Mouse (Mus musculus): ENCODE results near the gene Ccdc184. TPM values are rescaled to one million over a fixed set of nuclear protein-coding genes. Genes with fewer than 3 reads are reported as not detected.
A peak's percentile ranks its signal among the peaks of the same experiment; 100 is the strongest.

Gene Ccdc184
- polyA plus RNA-seq, 1 experiment from 2014 or later: 12.2 TPM

GRCm38 (mm10) chr15:98161026-98161805, 5.7 kb upstream of the Ccdc184 start:
- H3K27me3 ChIP-seq (ENCODE audit: insufficient read depth, poor library complexity, severe bottlenecking): peaks cover 13% of the 10 kb centered on the region
- peaks cover 21% of the 10 kb centered on the region for H3K4me1 ChIP-seq (replicated peaks)
- peak overlapping the region; percentile 40; the same call in 1 of the 2 replicates for H3K27ac ChIP-seq
- peak; percentile 10 for DNase-seq (ENCODE audit: low spot score)
- no peaks in the 10 kb centered on the region for H3K9me3 ChIP-seq
- 55% methylated on average over 19 of the region's 19 CpGs for WGBS
- H3K36me3 ChIP-seq: no peaks in the 10 kb centered on the region
- no peak overlapping the region for H3K4me3 ChIP-seq

GRCm38 (mm10) chr15:98162561-98162960, 4.4 kb upstream of the Ccdc184 start:
- no peak for DNase-seq (ENCODE audit: low spot score)
- Histone ChIP-seq H3K27me3 (ENCODE audit: insufficient read depth, poor library complexity, severe bottlenecking) (peaks cover 24% of the 10 kb centered on the region), H3K4me3 (no peak overlapping the region), H3K27ac (no peak overlapping the region), H3K4me1 (replicated peaks) (peaks cover 34% of the 10 kb centered on the region), H3K36me3 (no peaks in the 10 kb centered on the region), H3K9me3 (no peaks in the 10 kb centered on the region)
- 85% methylated on average over 4 of the region's 4 CpGs for WGBS

GRCm38 (mm10) chr15:98165525-98165924, 1.4 kb upstream of the Ccdc184 start, which contains the start of gene Asb8:
Asb8 (minus strand) TSS chr15:98165625.
- 86% methylated on average over 5 of the region's 5 CpGs for WGBS
- no peak for DNase-seq (ENCODE audit: low spot score)
- Histone ChIP-seq H3K36me3 (no peaks in the 10 kb centered on the region), H3K27ac (peak within 1 kb of the TSS; percentile 50; the same call in 1 of the 2 replicates), H3K4me1 (replicated peaks) (peaks cover 53% of the 10 kb centered on the region), H3K4me3 (no peak within 1 kb of the TSS), H3K9me3 (no peaks in the 10 kb centered on the region), H3K27me3 (ENCODE audit: insufficient read depth, poor library complexity, severe bottlenecking) (peaks cover 54% of the 10 kb centered on the region)

- H3K27me3 ChIP-seq (ENCODE audit: insufficient read depth, poor library complexity, severe bottlenecking): peaks cover 77% of the 10 kb centered on the region
- under 1% methylated on average over 69 of the region's 69 CpGs for WGBS
- H3K4me1 ChIP-seq (replicated peaks): peaks cover 48% of the 10 kb centered on the region
- H3K4me3 ChIP-seq: peak overlapping the region; percentile 59
- no peaks in the 10 kb centered on the region for H3K9me3 ChIP-seq
- DNase-seq (ENCODE audit: low spot score): peak; percentile 94
- H3K27ac ChIP-seq: peak overlapping the region; percentile 89
- H3K36me3 ChIP-seq: no peaks in the 10 kb centered on the region
These were observed 975 bp downstream of the Ccdc184 start for GRCm38 (mm10) chr15:98167645-98168621.

GRCm38 (mm10) chr15:98168622-98169004, 1.7 kb downstream of the Ccdc184 start:
- H3K4me1 ChIP-seq (replicated peaks): peaks cover 48% of the 10 kb centered on the region
- peak overlapping the region; percentile 59 for H3K4me3 ChIP-seq
- peaks cover 79% of the 10 kb centered on the region for H3K27me3 ChIP-seq (ENCODE audit: insufficient read depth, poor library complexity, severe bottlenecking)
- H3K36me3 ChIP-seq: no peaks in the 10 kb centered on the region
- H3K9me3 ChIP-seq: no peaks in the 10 kb centered on the region
- no peak for DNase-seq (ENCODE audit: low spot score)
- 3% methylated on average over 19 of the region's 19 CpGs for WGBS
- H3K27ac ChIP-seq: peak overlapping the region; percentile 89

GRCm38 (mm10) chr15:98170365-98170764, 3.4 kb downstream of the Ccdc184 start:
- Histone ChIP-seq H3K27me3 (ENCODE audit: insufficient read depth, poor library complexity, severe bottlenecking) (peaks cover 75% of the 10 kb centered on the region), H3K36me3 (no peaks in the 10 kb centered on the region), H3K9me3 (no peaks in the 10 kb centered on the region), H3K4me3 (peak overlapping the region; percentile 59; the same call in 1 of the 2 replicates), H3K4me1 (replicated peaks) (peaks cover 48% of the 10 kb centered on the region), H3K27ac (no peak overlapping the region)
- DNase-seq (ENCODE audit: low spot score): peak; percentile 29
- WGBS: 41% methylated on average over 7 of the region's 7 CpGs

- Histone ChIP-seq H3K27ac (no peak overlapping the region), H3K27me3 (ENCODE audit: insufficient read depth, poor library complexity, severe bottlenecking) (peaks cover 70% of the 10 kb centered on the region), H3K4me1 (replicated peaks) (peaks cover 48% of the 10 kb centered on the region), H3K4me3 (no peak overlapping the region), H3K36me3 (no peaks in the 10 kb centered on the region), H3K9me3 (no peaks in the 10 kb centered on the region)
- no peak for DNase-seq (ENCODE audit: low spot score)
- 75% methylated on average over 9 of the region's 9 CpGs for WGBS
These were observed 4.0 kb downstream of the Ccdc184 start for GRCm38 (mm10) chr15:98170917-98171316.

GRCm38 (mm10) chr15:98172113-98172512, 5.2 kb downstream of the Ccdc184 start:
- Histone ChIP-seq H3K36me3 (no peaks in the 10 kb centered on the region), H3K27ac (no peak overlapping the region), H3K4me1 (replicated peaks) (peaks cover 40% of the 10 kb centered on the region), H3K4me3 (no peak overlapping the region), H3K9me3 (no peaks in the 10 kb centered on the region), H3K27me3 (ENCODE audit: insufficient read depth, poor library complexity, severe bottlenecking) (peaks cover 64% of the 10 kb centered on the region)
- 71% methylated on average over 5 of the region's 5 CpGs for WGBS
- DNase-seq (ENCODE audit: low spot score): no peak

- Histone ChIP-seq H3K27me3 (ENCODE audit: insufficient read depth, poor library complexity, severe bottlenecking) (peaks cover 61% of the 10 kb centered on the region), H3K9me3 (no peaks in the 10 kb centered on the region), H3K4me3 (no peak overlapping the region), H3K4me1 (replicated peaks) (peaks cover 23% of the 10 kb centered on the region), H3K27ac (no peak overlapping the region), H3K36me3 (no peaks in the 10 kb centered on the region)
- no peak for DNase-seq (ENCODE audit: low spot score)
- WGBS: 41% methylated on average over 8 of the region's 8 CpGs
These were observed 6.9 kb downstream of the Ccdc184 start for GRCm38 (mm10) chr15:98173821-98174220.

GRCm38 (mm10) chr15:98177320-98177719, 10.4 kb downstream of the Ccdc184 start:
- Histone ChIP-seq H3K9me3 (no peaks in the 10 kb centered on the region), H3K27me3 (ENCODE audit: insufficient read depth, poor library complexity, severe bottlenecking) (peaks cover 41% of the 10 kb centered on the region), H3K4me1 (replicated peaks) (peaks cover 13% of the 10 kb centered on the region), H3K4me3 (no peak overlapping the region), H3K27ac (no peak overlapping the region), H3K36me3 (no peaks in the 10 kb centered on the region)
- WGBS: 75% methylated on average over 3 of the region's 3 CpGs
- no peak for DNase-seq (ENCODE audit: low spot score)

GRCm38 (mm10) chr15:98180567-98181131, 13.7 kb downstream of the Ccdc184 start:
- H3K4me3 ChIP-seq: peak overlapping the region; percentile 59
- H3K9me3 ChIP-seq: no peaks in the 10 kb centered on the region
- H3K27ac ChIP-seq: peak overlapping the region; percentile 81
- no peaks in the 10 kb centered on the region for H3K36me3 ChIP-seq
- peaks cover 13% of the 10 kb centered on the region for H3K4me1 ChIP-seq (replicated peaks)
- DNase-seq (ENCODE audit: low spot score): no peak
- peaks cover 34% of the 10 kb centered on the region for H3K27me3 ChIP-seq (ENCODE audit: insufficient read depth, poor library complexity, severe bottlenecking)
- WGBS: 5% methylated on average over 26 of the region's 26 CpGs

- WGBS: under 1% methylated on average over 30 of the region's 30 CpGs
These were observed 14.3 kb downstream of the Ccdc184 start for GRCm38 (mm10) chr15:98181132-98181711.

More at GRCm38 (mm10) chr15:98181132-98181711, 14.3 kb downstream of the Ccdc184 start:
- Histone ChIP-seq H3K27ac (peak overlapping the region; percentile 81), H3K27me3 (ENCODE audit: insufficient read depth, poor library complexity, severe bottlenecking) (peaks cover 34% of the 10 kb centered on the region), H3K9me3 (no peaks in the 10 kb centered on the region), H3K36me3 (no peaks in the 10 kb centered on the region), H3K4me3 (peak overlapping the region; percentile 59), H3K4me1 (replicated peaks) (peaks cover 13% of the 10 kb centered on the region)
- DNase-seq (ENCODE audit: low spot score): peak; percentile 94

All from hindbrain, embryonic 10.5 days (tissue).